Mouse (Mus musculus) megakaryocyte-erythroid progenitor cell, adult 5 weeks (primary cell): ENCODE data around the gene Nacc1. TPM values are rescaled to one million over a fixed set of nuclear protein-coding genes. Genes with fewer than 3 reads are reported as not detected.

Experiments
- polyA plus RNA-seq: library from polyadenylated mRNA; stranded (reverse); fragments of >175 nt; gene quantifications from 2 replicates; pipeline ENCODE4 v1.2.3, GENCODE M21; 2012

The Nacc1 gene
- polyA plus RNA-seq: 167 and 170 TPM in 2 replicates

DNA sequence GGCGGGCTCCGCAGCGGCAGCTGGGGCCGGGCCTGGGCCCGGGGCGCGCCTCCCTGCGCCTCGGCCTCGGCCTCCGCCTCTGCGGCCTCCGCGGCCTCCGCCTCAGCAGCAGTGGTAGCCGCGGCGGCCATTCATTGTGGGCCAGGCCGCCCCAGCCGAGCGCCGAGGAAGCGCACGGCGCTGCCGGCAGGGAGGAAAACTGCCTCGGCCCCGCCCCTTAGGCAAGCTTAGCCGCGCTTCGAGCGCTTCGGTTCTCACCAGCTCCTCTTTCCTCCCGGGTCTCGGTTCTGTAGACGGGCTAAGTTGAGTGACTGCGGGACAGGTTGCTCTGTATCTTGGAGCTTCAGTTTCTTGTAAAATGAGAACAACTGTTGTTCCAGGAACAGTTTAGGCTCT, at the start of gene Nacc1:
Gene Nacc1, minus strand, starts transcription at position 158 of the 396 bp plus-strand sequence.

GRCm38 (mm10) chr8:84722850-84723570, 35.3 kb upstream of the Nacc1 start, which contains the start of gene G430095P16Rik:
Gene G430095P16Rik, plus strand, starts transcription at chr8:84723007.

GRCm38 (mm10) chr8:84700941-84701911, 13.6 kb upstream of the Nacc1 start, which contains the start of gene Lyl1:
Gene Lyl1, plus strand, starts transcription at chr8:84701457.

DNA sequence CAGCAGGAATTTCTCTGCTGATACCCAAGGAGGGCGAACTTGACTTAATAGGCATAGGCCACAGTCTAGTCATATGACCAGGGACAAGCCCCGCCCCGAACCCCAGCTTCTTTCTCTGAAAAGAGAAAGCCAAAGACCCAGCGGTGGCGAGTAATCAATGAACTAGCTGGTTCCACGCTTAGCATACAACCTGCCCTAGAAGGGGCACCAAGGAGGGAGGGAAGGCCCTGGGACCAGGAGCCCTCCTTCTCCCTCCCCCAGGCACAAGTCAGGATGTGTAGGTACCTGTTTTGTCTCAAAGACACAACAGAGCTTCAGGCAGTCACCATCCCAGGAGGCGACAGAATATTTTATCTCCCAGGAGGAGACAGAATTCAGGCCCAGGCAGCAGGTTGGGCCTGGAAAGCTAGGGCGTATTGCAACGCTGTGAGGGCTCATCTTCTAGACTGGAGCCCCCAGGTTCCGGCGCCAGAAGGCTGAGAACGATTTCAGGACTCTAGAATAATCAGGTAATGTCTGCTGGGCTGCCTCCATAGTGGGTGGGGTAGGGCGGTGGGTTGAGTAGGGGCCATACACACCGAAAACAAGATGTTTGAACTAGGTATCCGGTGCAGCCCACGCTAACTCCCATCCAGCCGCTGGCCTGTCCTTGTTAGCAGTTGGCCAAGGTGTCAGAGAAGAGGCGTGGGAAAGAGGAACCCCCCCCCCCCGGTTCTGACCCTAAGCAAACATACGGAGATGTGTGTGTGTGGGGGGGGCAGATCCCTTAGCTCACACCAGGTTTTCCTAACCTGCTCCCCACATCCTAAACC, 1.3 kb downstream of the Nacc1 start, which contains the start of gene Trmt1:
Gene Trmt1, plus strand, starts transcription at position 117 of the 812 bp plus-strand sequence.

DNA sequence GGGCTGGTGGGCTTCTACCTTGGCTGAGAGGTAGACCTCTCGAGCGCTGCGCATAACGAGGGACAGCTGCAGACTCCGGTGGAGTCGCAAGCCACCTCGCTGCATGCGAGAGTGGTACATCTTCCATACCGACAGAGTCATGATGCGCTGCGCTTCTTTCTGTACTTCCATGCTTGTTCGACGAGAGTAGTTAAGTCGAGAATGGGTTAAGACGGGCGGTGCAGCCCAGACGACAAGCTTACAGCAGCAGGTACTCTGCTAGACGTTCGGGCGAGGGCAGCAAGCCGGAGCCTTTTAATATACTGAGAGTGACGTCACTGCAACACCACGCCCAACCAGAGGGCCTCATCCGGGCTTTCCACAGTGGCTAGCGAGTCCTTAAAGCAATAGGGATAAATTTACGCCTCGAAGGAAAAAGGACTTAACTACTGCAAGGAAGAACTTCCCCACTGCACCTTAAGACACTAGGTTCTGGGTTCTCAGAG, 25.0 kb downstream of the Nacc1 start, which contains the start of gene Ier2:
Gene Ier2, minus strand, starts transcription at position 272 of the 485 bp plus-strand sequence.

Other genes with a start within 250 kb of the Nacc1 start
- 859 and 1,037 TPM in 2 replicates for gene Ier2, start 25.0 kb downstream of the Nacc1 start, polyA plus RNA-seq
- gene Trmt1, start 1.6 kb downstream of the Nacc1 start, polyA plus RNA-seq: 300 and 362 TPM in 2 replicates
- 226 and 309 TPM in 2 replicates for gene Lyl1, start 13.6 kb upstream of the Nacc1 start, polyA plus RNA-seq
- gene G430095P16Rik, start 35.1 kb upstream of the Nacc1 start, polyA plus RNA-seq: 20.6 and 27.4 TPM in 2 replicates
- 112 and 143 TPM in 2 replicates for gene Nfix, start 112.5 kb upstream of the Nacc1 start, polyA plus RNA-seq
- 2.3 and 2.4 TPM in 2 replicates for gene Dand5, start 135.0 kb upstream of the Nacc1 start, polyA plus RNA-seq
- 136 and 145 TPM in 2 replicates for gene Gadd45gip1, start 143.7 kb upstream of the Nacc1 start, polyA plus RNA-seq
- 315 and 332 TPM in 2 replicates for gene Rad23a, start 152.8 kb upstream of the Nacc1 start, polyA plus RNA-seq
- gene Calr, start 159.1 kb upstream of the Nacc1 start, polyA plus RNA-seq: 878 and 1,229 TPM in 2 replicates
- gene Farsa, start 169.1 kb upstream of the Nacc1 start, polyA plus RNA-seq: 121 and 135 TPM in 2 replicates
- gene Syce2, start 184.2 kb upstream of the Nacc1 start, polyA plus RNA-seq: 155 and 182 TPM in 2 replicates
- gene Gcdh, start 206.1 kb upstream of the Nacc1 start, polyA plus RNA-seq: 52.8 and 57.4 TPM in 2 replicates
- gene Klf1, start 214.1 kb upstream of the Nacc1 start, polyA plus RNA-seq: 122 and 124 TPM in 2 replicates
- 34.2 and 54.0 TPM in 2 replicates for gene Dnase2a, start 220.7 kb upstream of the Nacc1 start, polyA plus RNA-seq
- 0.03 and 0.19 TPM in 2 replicates for gene Mast1, start 249.5 kb upstream of the Nacc1 start, polyA plus RNA-seq